Mouse (Mus musculus) kidney, adult 18-20 months (tissue): Measurements from ENCODE around the gene Slc4a1.
"Not testable (repeated sequence)": the region's sequence is repeated elsewhere in the genome, so short reads cannot be mapped to it uniquely, and the experiment has no call there.

Experiments
- DNase-seq: peaks from one replicate; pipeline ENCODE4 v3.0.0; 2021

The Slc4a1 gene

GRCm38 (mm10) chr11:102398007-102398825 is 32.2 kb upstream of the Slc4a1 start:
- no peak for DNase-seq

GRCm38 (mm10) chr11:102396671-102397141 is 30.7 kb upstream of the Slc4a1 start:
- no peak for DNase-seq

- no peak for DNase-seq
Observed at GRCm38 (mm10) chr11:102396263-102396662, 30.3 kb upstream of the Slc4a1 start.

DNA sequence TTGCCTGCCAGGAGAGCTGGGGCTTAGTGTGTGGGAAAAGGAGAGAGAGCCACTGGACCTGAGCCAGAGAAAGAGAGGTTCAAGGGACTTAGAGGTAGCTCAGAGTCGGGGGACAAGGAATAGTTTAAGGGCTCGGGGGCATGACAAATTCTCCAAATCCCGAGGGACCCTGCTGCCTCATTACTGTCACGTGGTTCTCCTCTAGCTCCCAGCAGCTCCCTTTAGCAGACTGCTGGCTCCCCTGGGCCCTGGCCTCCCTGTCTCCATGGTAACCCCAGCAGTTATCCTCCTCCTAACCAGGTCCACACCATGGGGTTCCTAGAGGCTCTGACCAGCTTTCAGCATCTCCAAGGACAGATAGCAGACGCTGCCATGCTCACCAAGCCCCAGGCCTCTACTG is 29.2 kb upstream of the Slc4a1 start:
- no peak for DNase-seq

DNA sequence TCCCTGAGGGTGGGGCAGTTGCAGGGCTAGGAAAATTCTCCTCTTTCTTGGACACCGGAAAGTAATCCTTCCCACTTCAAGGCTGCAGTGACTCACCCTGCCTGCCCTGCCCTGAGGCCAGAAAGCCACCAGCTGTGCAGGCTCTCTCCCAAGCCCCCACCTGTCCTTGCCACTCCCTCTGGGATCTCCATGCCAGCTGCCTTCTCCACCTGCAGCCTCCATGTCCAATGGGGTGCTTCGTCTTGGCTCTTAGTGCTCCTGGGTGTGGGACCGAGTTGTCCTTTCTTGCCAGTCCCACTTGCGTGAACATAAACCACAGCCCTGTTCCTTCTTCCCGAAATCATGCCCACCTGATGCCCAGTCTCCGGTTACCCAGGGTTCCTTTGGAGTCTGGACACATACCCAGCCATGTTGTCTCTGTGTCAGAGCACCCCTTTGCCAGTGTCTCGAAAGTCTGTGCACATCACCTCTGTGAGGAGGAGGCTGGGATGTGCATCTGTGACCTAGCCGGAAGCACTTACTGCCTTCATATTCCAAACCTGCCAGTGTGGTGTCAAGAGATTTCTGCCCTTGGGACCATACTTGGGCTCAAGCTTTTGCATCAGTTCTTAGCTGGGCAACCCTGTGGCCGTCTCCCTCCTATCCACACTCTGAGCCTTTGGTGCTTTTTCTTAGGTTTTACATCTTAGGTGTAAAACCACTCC is 28.6 kb upstream of the Slc4a1 start:
- no peak for DNase-seq

- DNase-seq, result no peak
Observed at GRCm38 (mm10) chr11:102393719-102394420, 27.9 kb upstream of the Slc4a1 start.

GRCm38 (mm10) chr11:102393238-102393634 is 27.2 kb upstream of the Slc4a1 start, which contains the start of gene Rundc3a:
Rundc3a (plus strand) TSS chr11:102393403.
- peak; percentile 75 for DNase-seq

GRCm38 (mm10) chr11:102392441-102393237 is 26.6 kb upstream of the Slc4a1 start:
- DNase-seq, result no peak

- DNase-seq, result not testable (repeated sequence)
Observed at GRCm38 (mm10) chr11:102389436-102389835, 23.4 kb upstream of the Slc4a1 start.

DNA sequence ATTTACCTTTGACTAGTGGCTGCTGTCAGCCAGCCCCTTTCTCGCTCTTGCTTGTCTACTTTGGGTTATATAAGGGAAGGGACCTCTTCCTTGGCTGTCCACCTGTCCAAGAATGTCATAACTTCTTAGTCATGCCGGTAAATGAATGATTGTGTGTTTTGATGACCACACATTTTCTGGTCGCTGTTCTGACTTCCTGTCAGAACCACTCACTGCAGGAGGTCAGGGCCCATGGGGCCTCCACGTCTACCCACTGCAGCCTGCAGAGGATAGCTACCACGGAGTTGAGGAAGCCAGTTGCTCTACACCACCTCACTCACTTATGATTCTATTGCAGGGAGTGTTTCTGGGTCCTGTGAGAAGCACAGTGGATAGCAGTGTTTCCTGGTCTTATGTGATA is 20.1 kb upstream of the Slc4a1 start:
- DNase-seq, result no peak

- DNase-seq, result no peak
Observed at GRCm38 (mm10) chr11:102385075-102385474, 19.1 kb upstream of the Slc4a1 start.

- DNase-seq, result no peak
Observed at GRCm38 (mm10) chr11:102384418-102384817, 18.4 kb upstream of the Slc4a1 start.

DNA sequence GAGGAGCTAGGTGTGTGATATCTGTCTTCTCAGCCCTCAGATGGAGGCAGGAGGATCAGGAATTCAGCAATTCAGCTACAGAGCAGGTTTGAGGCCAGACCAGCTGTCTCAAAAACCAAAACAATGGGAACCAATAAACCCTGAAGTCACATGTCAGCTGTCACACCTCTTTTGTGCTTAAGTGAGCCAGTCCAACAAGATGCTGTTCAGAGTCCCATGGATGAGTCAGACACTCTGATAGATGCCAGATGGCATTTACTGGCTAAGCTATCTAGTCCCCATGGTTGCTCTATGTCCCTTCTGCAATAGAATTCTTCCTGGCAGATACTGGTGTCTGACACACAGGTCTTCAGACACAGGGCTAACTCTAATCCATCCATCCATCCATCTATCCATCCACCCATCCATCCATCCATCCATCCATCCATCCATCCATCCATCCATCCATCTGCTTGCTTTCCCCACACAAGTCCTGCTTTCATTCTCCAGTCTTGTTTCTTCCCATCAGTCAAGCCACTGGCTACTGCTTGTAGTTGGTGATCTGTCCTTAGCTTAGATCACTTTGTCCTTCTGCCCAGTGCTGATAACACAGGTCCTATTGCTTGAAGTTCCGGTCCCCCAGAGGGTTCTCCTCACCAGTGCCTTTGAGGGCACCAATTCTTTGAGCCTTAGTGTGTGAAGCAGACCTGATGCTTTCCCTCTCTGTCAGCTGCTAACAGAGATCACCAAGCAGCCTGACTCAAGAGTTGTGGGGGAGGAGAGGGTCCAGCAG is 17.5 kb upstream of the Slc4a1 start:
- DNase-seq, result no peak

DNA sequence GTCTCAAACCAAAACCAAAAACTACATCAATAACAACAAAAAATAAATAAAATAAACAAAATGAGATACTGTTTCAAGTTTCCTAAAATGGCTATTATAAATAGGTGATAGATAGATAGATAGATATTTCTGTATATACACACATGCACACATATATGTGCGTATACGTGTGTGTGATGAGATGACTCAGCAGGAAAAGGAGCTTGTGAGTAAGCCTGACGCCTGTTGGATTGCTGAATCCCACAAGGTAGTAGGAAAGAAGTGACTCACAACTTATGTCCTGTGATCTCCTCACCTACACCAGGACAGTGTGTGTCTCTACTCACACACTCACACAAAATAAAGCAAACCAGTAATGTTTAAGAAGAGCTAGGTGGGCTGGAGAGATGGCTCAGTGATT is 16.8 kb upstream of the Slc4a1 start:
- no peak for DNase-seq

DNA sequence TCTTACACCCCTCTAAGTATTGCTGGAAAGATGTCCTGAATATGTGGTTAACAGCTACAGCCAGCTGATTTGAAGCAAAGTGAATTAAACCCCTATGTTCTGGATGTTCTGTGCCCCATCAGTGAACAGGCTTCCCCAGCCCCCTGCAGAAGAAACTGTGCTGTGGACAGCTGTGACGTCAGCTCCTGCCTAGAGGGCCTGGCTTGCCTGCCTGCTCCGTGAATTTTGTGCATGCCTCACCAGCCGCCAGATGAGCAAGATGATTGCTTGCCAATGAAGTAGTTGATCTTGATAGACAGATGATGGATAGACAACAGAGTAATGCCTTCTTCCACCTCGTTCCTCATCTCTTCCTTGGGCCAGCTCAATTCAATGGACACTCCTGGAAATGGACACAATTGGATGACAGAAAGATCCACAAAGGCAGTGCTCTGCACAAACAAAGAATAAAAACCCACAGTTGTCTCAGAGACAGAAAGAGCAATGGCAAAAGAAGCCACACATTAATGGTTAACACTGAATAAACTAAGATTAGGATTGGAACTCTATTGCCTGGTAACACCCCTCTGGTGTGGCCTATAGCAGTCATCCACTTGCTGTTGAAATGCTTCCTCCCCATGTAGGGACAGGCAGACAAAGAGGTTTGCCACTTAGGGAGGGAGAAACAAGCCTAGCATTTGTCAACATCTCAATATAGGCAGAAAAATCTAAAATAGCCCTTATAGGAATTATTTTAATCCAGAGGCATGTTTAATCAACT is 15.5 kb upstream of the Slc4a1 start:
- no peak for DNase-seq

DNA sequence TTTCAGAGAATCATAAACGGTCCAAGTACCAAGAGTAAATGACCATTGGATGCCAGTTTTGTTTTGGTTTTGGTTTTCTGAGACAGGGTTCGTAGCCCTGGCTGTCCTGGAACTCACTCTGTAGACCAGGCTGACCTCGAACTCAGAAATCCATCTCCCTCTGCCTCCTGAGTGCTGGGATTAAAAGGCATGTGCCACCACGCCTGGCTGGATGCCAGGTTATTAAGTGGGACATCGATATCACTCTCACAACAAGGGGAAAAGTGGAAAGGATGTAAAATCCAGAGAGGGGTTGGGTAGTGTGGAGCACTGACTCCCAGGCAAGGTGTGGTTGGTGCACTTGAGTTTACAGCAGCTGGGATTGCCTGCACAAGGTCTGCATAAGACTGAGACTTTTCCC is 14.1 kb upstream of the Slc4a1 start:
- no peak for DNase-seq

DNA sequence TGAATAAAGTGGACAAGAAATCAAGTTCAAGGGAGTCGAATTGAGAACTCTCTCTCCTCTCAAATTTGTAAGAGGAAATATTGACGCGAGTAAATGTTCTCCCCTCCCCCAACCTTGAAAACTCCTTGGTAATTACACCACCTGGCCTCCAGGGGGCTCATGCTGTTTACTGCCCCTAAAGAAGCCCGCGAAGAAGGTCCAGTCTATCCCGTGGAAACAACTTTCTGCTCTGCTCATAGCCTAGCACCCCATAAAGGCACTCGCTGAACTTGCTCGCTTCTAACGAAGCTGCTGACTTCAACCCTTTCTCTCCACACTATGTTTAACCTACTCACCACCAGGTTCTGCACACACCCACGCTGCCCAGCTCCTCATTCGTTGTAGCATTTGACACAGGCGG is 11.2 kb upstream of the Slc4a1 start:
- no peak for DNase-seq

GRCm38 (mm10) chr11:102376196-102376835 is 10.3 kb upstream of the Slc4a1 start:
- no peak for DNase-seq

DNA sequence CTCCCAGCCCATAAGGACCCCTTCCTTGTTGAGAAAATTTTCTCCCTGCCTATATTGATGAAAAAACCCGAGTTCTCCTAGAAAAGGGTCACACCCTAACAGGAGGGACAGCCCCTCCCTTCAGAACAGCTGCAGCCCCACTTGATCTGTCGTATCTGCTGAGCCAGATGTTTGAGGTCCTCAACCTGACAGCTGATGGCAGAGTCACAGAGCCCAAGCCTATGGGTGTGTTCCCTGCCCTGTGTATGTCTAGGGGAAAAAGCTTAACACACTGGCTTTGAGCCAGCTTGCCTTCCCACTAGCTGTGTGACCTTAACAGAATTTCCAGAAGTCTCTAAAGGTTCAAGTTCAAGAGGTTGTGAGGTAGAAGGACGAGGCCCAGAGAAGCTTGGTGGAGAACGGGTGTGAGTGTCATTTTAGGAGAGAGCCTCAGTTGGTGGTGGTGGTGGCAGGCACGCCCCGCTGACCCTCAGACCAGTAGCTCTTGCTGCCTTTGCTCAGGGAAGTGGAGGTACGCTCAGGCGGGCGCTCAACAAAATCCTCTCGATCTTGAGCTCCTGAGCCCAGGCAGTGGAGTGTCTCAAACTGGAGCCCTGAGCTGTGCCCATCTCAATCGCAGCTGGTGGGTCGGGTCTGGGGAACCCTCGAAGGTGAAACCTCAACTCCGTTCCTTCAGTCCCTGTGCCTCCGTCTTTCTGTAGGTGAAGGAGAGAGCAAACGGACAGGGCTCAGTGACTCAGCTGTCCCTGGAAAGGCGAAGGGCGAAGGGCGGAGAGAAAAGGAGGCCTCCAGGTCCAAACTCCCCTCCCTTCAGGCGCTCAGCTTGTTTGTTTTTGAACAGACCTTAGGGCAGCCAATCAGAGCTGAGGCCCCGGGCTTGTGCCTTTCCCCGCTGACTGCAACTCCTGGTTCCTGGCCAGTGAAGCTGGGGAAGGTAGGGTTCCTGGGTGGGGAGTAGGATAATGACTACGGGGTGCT is 9.5 kb upstream of the Slc4a1 start:
- DNase-seq, result peak; percentile 78
